Mouse (Mus musculus) hindbrain, embryonic 14.5 days (tissue): Measurements from ENCODE around the gene Nup210. TPM values are rescaled to one million over a fixed set of nuclear protein-coding genes. Genes with fewer than 3 reads are reported as not detected.

Source experiments
- ATAC-seq: fragments of 200-750 bp; cut with Nextera tagmentation; 2 replicates; pipeline ENCODE4 v1.8.0; 2017; ENCODE audit warnings: moderate number of reproducible peaks, mild to moderate bottlenecking, moderate TSS enrichment, moderate library complexity; ENCODE audit not compliant: low FRiP score
- DNase-seq: peaks from one replicate; pipeline ENCODE4 v3.0.0-alpha.2; 2015; ENCODE audit warnings: low spot score
- H3K27ac ChIP-seq: fragments of 300-500 bp; sonication (generic); 2 replicates; pipeline ENCODE4 v1.5.1; 2014; ENCODE audit warnings: mild to moderate bottlenecking, moderate library complexity
- H3K27me3 ChIP-seq: fragments of 300-500 bp; sonication (generic); 2 replicates; pipeline ENCODE4 v1.6.1; 2014; ENCODE audit warnings: mild to moderate bottlenecking, low read length, mixed read lengths; ENCODE audit not compliant: control insufficient read depth, insufficient read depth
- H3K36me3 ChIP-seq: fragments of 300-500 bp; sonication (generic); replicated peaks from 2 replicates; pipeline ENCODE4 v1.6.1; 2014; ENCODE audit not compliant: control insufficient read depth, insufficient read depth
- H3K4me1 ChIP-seq: fragments of 300-500 bp; sonication (generic); replicated peaks from 2 replicates; pipeline ENCODE4 v1.6.1; 2014; ENCODE audit warnings: antibody characterized with exemption, low read length, mixed read lengths; ENCODE audit not compliant: control insufficient read depth, insufficient read depth
- H3K4me2 ChIP-seq: fragments of 300-500 bp; sonication (generic); replicated peaks from 2 replicates; pipeline ENCODE4 v1.6.1; 2014; ENCODE audit warnings: mild to moderate bottlenecking, moderate library complexity
- H3K4me3 ChIP-seq: fragments of 300-500 bp; sonication (generic); replicated peaks from 2 replicates; pipeline ENCODE4 v1.5.1; 2014; ENCODE audit warnings: mild to moderate bottlenecking, low read length
- H3K9ac ChIP-seq: fragments of 300-500 bp; sonication (generic); 2 replicates; pipeline ENCODE4 v1.6.1; 2014
- H3K9me3 ChIP-seq: fragments of 300-500 bp; sonication (generic); 2 replicates; pipeline ENCODE4 v1.6.1; 2016; ENCODE audit warnings: low read length; ENCODE audit not compliant: control insufficient read depth
- WGBS: fragments of 180-500 bp; shearing (Covaris S2); extraction: QIAGEN DNeasy Blood & Tissue Kit; methylation state at CpG from one replicate; pipeline ENCODE4 v1.1.7; 2014; 5-methylcytosine and 5-hydroxymethylcytosine counted together
- polyA plus RNA-seq: library from polyadenylated mRNA; unstranded; fragments of >200 nt; fragmentation: Nextera tagmentation; extraction: Ambion mirVana; gene quantifications from 2 replicates; pipeline ENCODE4 v1.2.1, GENCODE M21; 2014

Nup210 gene
- polyA plus RNA-seq, 1 experiment from 2014 or later, result 23.3 TPM

DNA sequence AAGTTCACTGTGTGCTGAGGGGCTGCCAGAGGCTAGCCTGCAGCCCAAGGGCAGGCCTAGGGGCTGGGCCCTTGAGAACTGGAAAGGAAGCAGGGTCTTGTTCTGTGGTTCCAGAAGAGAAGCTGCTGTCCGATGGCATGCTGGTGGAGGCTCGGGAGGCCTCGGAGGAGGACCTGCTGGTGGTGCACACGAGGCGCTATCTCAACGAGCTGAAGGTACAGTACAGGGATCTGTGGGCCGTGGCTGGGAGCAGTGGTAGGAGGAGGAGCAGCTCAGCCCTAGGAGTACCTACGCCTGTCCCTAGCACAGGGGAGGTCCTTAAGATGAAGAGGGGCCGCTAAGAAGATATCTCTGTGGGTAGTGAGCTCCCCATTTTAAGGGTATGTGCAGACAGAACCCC is 42.4 kb upstream of the Nup210 start:
- H3K36me3 ChIP-seq, result 0 out of 2 replicates have a peak, but pooled peaks cover 4% of the 10 kb centered on the region
- peak overlapping the region; percentile 31; the same call in 1 of the 2 replicates for H3K9ac ChIP-seq
- H3K4me2 ChIP-seq, result peak overlapping the region; percentile 95
- DNase-seq (no peak), ATAC-seq (no peak)
- H3K4me1 ChIP-seq, result peaks cover 62% of the 10 kb centered on the region
- no peak overlapping the region; the same call in 1 of the 2 replicates for H3K4me3 ChIP-seq
- 82% methylated on average over 9 of the region's 9 CpGs for whole genome bisulfite sequencing
- peak overlapping the region; percentile 11; the same call in 1 of the 2 replicates for H3K27ac ChIP-seq
- no peaks in the 10 kb centered on the region for H3K9me3 ChIP-seq
- no peaks in the 10 kb centered on the region for H3K27me3 ChIP-seq

DNA sequence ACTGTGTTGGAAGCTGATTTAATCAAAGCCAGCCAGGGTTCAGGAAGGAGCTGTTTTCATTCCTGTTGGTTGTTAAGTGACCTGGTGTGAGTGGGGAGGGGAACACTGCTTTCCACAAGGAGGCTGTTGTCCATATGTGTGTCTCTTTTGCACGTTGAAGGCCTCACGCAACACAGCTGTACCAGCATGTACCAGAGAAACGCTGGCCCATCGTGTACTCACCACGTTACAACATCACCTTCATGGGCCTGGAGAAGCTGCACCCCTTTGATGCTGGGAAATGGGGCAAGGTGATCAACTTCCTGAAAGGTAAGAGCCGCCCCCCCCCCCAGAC is 40.6 kb upstream of the Nup210 start:
- ATAC-seq (no peak), DNase-seq (no peak)
- H3K27me3 ChIP-seq, result no peaks in the 10 kb centered on the region
- H3K9ac ChIP-seq, result peak overlapping the region; percentile 78
- H3K36me3 ChIP-seq, result 0 out of 2 replicates have a peak, but pooled peaks cover 4% of the 10 kb centered on the region
- WGBS, result 39% methylated on average over 6 of the region's 6 CpGs
- H3K4me1 ChIP-seq, result peaks cover 77% of the 10 kb centered on the region
- peak overlapping the region; percentile 89 for H3K27ac ChIP-seq
- peak overlapping the region; percentile 63 for H3K4me3 ChIP-seq
- peak overlapping the region; percentile 95 for H3K4me2 ChIP-seq
- H3K9me3 ChIP-seq, result no peaks in the 10 kb centered on the region

DNA sequence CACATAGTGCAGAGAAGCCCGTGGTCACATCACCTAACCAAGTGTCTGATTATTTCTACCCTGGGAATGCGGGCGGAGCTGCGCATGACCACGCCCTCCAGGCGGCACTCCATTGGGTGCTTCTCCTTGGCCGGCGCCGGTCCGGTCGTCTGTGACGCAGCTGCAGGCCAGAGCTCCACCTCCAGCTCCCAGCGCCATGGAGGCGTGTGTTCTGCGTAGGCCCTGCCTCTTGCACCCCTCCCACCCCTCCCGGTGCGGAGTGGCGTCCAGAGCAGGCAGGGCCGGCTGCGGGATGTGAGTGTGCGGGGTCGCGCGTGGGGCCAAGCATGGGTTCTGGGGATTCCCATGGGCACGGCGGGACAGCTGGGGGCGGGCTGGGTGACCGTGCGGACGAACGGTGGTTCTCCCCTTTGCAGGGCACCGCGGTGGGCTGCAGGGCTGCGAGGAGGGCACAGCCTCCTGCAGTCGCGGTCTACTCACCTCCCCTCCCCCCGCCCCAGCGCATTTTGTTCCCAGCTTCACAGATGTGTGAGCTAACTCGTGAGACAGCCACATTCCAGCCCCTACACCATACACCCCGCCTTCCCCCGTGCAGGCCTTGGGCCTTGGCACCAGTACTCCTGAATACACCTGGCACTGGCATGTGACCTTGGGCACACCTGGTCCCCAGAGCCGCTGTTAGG is 40.1 kb upstream of the Nup210 start, which contains the start of gene Hdac11:
Gene Hdac11 (plus strand): TSS at position 112 of the 683 bp plus-strand sequence.
- under 1% methylated on average over 40 of the region's 42 CpGs for WGBS
- H3K36me3 ChIP-seq, result 0 out of 2 replicates have a peak, but pooled peaks cover 4% of the 10 kb centered on the region
- ATAC-seq (peak; percentile 92), DNase-seq (peak; percentile 84)
- H3K27ac ChIP-seq, result peak within 1 kb of the TSS; percentile 89
- no peaks in the 10 kb centered on the region for H3K27me3 ChIP-seq
- H3K9me3 ChIP-seq, result no peaks in the 10 kb centered on the region
- peak within 1 kb of the TSS; percentile 78 for H3K9ac ChIP-seq
- peak within 1 kb of the TSS; percentile 95 for H3K4me2 ChIP-seq
- H3K4me1 ChIP-seq, result peaks cover 77% of the 10 kb centered on the region
- H3K4me3 ChIP-seq, result peak within 1 kb of the TSS; percentile 63

DNA sequence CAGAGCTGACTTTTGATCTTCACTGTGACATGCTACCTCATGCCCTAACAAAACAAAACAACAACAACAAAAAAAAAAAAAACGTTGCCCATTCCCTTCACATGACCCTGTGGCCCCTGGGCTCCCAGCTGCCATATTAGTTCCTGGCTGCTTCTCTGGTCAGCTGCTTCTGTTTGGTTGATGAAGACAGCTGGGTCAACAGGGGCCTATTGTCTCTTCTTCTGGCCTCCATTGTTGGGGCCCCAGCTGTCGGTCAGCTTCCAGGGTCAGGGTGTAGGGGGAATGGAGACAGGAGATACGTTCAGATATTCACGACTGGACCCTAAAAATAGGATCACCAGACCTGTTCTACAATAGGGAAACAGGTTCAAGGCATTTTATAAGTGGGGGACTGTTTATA is 39.4 kb upstream of the Nup210 start:
- peak overlapping the region; percentile 89 for H3K27ac ChIP-seq
- H3K4me1 ChIP-seq, result peaks cover 77% of the 10 kb centered on the region
- H3K9me3 ChIP-seq, result no peaks in the 10 kb centered on the region
- peak overlapping the region; percentile 95 for H3K4me2 ChIP-seq
- DNase-seq, result no peak
- no peaks in the 10 kb centered on the region for H3K27me3 ChIP-seq
- WGBS, result 12% methylated on average over 4 of the region's 4 CpGs
- ATAC-seq, result no peak
- H3K9ac ChIP-seq, result peak overlapping the region; percentile 78; the same call in 1 of the 2 replicates
- H3K36me3 ChIP-seq, result 0 out of 2 replicates have a peak, but pooled peaks cover 4% of the 10 kb centered on the region
- peak overlapping the region; percentile 63 for H3K4me3 ChIP-seq

DNA sequence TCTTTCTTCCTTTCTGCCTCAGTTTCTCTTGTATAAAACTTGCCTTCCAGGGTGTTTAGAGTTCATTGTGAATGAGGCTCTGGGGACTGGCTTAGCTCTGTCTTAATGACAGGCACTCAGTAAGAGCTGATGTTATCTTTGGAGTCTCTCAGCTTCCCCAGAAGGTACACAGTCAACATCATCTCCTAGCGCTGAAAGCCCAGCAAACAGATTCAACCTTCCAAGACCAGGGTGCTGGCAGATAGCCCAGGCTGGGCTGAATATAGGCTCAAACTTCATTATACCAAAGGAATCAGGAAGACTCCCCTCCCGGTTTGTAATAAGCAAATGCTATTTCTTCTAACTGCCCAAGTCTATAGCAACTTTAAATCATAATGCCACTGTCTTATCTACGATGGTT is 38.7 kb upstream of the Nup210 start:
- no peaks in the 10 kb centered on the region for H3K9me3 ChIP-seq
- 0 out of 2 replicates have a peak, but pooled peaks cover 4% of the 10 kb centered on the region for H3K36me3 ChIP-seq
- peaks cover 70% of the 10 kb centered on the region for H3K4me1 ChIP-seq
- H3K4me3 ChIP-seq, result no peak overlapping the region
- ATAC-seq (no peak), DNase-seq (no peak)
- no peak overlapping the region for H3K4me2 ChIP-seq
- 71% methylated on average over 3 of the region's 3 CpGs for WGBS
- no peak overlapping the region for H3K9ac ChIP-seq
- no peaks in the 10 kb centered on the region for H3K27me3 ChIP-seq
- H3K27ac ChIP-seq, result no peak overlapping the region

DNA sequence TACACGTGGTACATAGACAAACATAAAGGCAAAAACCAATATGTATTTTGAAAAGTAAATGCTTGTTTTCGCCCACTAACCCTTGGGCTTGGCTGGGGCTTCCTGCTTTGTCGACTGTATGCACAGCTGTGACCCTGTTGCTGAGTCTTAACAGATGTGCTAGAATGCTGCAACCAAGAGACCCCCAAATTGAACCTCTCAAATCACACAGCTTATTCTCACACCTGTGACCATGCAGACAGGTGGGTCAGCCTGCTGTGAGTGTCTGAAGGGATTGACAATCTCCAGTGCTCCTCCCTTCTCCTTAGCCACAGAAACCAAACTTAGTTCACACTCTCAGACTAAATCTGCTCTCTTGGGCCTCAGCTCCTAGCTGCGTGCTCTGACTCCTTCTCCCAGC is 38.1 kb upstream of the Nup210 start:
- no peaks in the 10 kb centered on the region for H3K9me3 ChIP-seq
- DNase-seq, result no peak
- 0 out of 2 replicates have a peak, but pooled peaks cover 4% of the 10 kb centered on the region for H3K36me3 ChIP-seq
- no peaks in the 10 kb centered on the region for H3K27me3 ChIP-seq
- no peak for ATAC-seq
- H3K9ac ChIP-seq, result no peak overlapping the region
- peaks cover 64% of the 10 kb centered on the region for H3K4me1 ChIP-seq
- H3K27ac ChIP-seq, result peak overlapping the region; percentile 90
- WGBS, result 67% methylated on average over 4 of the region's 4 CpGs
- no peak overlapping the region for H3K4me3 ChIP-seq
- H3K4me2 ChIP-seq, result no peak overlapping the region

DNA sequence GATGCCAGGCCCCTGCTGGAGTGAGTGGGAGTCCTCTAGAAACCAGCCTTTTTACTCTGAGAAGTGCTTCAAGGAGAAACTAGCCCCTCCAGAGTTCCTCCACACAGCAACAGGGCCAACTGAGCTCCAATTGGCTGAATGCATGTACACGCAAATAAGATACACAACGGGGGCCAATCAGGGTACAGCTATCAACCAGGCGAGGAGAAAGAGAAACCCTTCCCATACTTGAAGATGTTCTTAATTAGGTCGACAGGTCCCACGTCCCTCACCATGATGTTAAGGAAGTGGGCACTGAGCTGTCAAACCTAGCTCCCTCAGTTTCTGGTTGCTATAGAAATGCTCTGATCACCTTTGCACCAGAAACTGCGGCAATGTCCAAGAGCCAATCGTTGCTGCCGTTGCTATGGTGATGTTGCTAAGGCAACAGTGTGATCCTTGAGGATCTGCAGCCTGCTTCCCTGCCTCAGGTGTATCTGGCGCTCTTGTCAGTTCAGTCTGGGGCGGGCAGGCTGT is 37.0 kb upstream of the Nup210 start:
- Histone ChIP-seq H3K4me1 (peaks cover 54% of the 10 kb centered on the region), H3K9ac (0 out of 2 replicates have a peak overlapping the region, but pooled peaks have one; percentile 14), H3K4me3 (peak overlapping the region; percentile 24), H3K4me2 (peak overlapping the region; percentile 47), H3K27ac (peak overlapping the region; percentile 90), H3K36me3 (no peaks in the 10 kb centered on the region), H3K27me3 (no peaks in the 10 kb centered on the region), H3K9me3 (no peaks in the 10 kb centered on the region)
- 1% methylated on average over 10 of the region's 10 CpGs for WGBS
- DNase-seq (peak; percentile 84), ATAC-seq (peak; percentile 85)

DNA sequence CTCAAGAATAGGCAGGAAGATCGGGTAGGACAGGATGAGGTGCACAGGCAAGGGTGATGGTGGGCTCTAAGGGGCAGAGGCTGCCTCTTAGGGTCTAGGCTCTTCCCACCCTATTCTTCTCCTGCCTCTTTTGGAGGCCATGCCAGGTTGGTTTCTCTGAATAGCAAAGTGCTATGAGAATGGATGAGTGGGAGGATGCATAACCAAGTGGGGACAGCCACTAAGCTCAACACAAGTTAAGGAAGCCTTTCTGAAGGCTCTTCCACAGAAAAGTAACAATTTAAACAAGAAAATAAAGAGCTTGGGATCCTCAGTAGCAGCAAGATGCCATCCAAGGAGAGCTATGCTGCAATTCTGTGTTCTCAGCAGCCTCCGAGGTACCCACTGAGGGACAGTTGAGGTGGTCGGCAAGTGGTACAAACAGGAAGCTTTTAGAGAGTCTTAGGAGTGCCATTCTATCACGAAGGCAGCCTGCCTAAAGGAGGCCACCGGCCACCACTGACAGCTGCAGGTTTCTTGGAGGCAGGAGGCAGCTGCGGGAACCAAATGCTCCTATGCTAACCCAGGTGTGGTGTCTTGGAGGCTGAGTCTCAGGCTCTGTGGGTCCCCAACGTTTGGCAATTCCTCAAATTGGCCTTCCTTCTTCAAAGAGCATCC is 36.4 kb upstream of the Nup210 start:
- WGBS, result 30% methylated on average over 7 of the region's 7 CpGs
- no peak for DNase-seq
- no peak for ATAC-seq
- Histone ChIP-seq H3K4me3 (no peak overlapping the region; the same call in 1 of the 2 replicates), H3K27ac (peak overlapping the region; percentile 90), H3K4me2 (peak overlapping the region; percentile 47), H3K27me3 (no peaks in the 10 kb centered on the region), H3K36me3 (no peaks in the 10 kb centered on the region), H3K9me3 (no peaks in the 10 kb centered on the region), H3K9ac (0 out of 2 replicates have a peak overlapping the region, but pooled peaks have one; percentile 14), H3K4me1 (peaks cover 48% of the 10 kb centered on the region)

DNA sequence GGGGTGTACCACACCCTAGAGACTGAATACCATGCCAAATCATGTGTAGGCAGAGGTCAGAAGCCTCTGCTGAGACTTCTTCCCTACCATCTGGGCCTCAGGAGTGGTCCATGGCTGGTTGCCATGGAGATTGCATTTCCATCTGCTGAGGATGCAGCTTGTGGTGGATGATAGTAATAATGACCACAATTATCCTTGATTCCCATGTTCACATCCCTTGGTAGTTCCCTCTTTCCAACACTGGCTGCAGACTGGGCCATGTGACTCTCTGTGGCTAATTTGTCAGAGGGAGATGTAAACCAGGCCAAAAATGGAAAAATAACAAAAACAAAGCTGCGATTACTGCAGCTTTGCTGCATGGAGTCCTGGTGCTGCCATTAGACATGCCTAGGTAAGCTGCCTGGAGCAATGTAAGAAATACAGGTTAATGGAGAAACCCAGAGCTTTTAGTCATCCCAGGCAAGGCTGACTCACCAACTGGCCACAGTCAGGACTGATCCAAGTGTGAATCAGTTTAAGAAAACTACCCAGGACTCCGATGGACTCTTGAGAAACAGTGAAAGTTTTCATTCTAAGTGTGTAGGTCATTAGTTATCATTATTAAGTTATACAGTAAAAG is 30.6 kb upstream of the Nup210 start:
- Histone ChIP-seq H3K9me3 (no peaks in the 10 kb centered on the region), H3K27ac (peak overlapping the region; percentile 94), H3K4me2 (0 out of 2 replicates have a peak overlapping the region, but pooled peaks have one; percentile 4), H3K4me1 (peaks cover 27% of the 10 kb centered on the region), H3K27me3 (no peaks in the 10 kb centered on the region), H3K9ac (peak overlapping the region; percentile 22; the same call in 1 of the 2 replicates), H3K36me3 (no peaks in the 10 kb centered on the region), H3K4me3 (no peak overlapping the region)
- ATAC-seq (peak; percentile 82), DNase-seq (peak; percentile 66)
- 60% methylated on average over 2 of the region's 2 CpGs for WGBS
